Mouse (Mus musculus): ENCODE results near the gene Cdk4.

Gene Cdk4

GRCm38 (mm10) chr10:127099191-127099590 is 35.9 kb downstream of the Cdk4 start:
- no peak for DNase-seq (ENCODE audit: low spot score in 2 of 2)

GRCm38 (mm10) chr10:127099868-127100267 is 36.5 kb downstream of the Cdk4 start:
- DNase-seq (ENCODE audit: low spot score in 2 of 2) = no peak

- DNase-seq (ENCODE audit: low spot score in 2 of 2) = no peak
Observed at GRCm38 (mm10) chr10:127100414-127100813, 37.1 kb downstream of the Cdk4 start.

GRCm38 (mm10) chr10:127101151-127101550 is 37.8 kb downstream of the Cdk4 start:
- DNase-seq (ENCODE audit: low spot score in 2 of 2) = no peak

- DNase-seq (ENCODE audit: low spot score in 2 of 2) = no peak
Observed at GRCm38 (mm10) chr10:127103631-127104030, 40.3 kb downstream of the Cdk4 start.

- no peak for DNase-seq (ENCODE audit: low spot score in 2 of 2)
Observed at GRCm38 (mm10) chr10:127107563-127108261, 44.4 kb downstream of the Cdk4 start.

GRCm38 (mm10) chr10:127108262-127108583 is 44.9 kb downstream of the Cdk4 start:
- no peak for DNase-seq (ENCODE audit: low spot score in 2 of 2)

- DNase-seq (ENCODE audit: low spot score in 2 of 2) = no peak
Observed at GRCm38 (mm10) chr10:127111001-127111887, 47.9 kb downstream of the Cdk4 start.

- DNase-seq (ENCODE audit: low spot score in 2 of 2) = no peak
Observed at GRCm38 (mm10) chr10:127114408-127114807, 51.1 kb downstream of the Cdk4 start.

GRCm38 (mm10) chr10:127115068-127115467 is 51.7 kb downstream of the Cdk4 start:
- DNase-seq (ENCODE audit: low spot score in 2 of 2) = no peak

Measured in urinary bladder, postnatal 4 days (tissue).